9 mouse cellular contexts compared by ENCODE assay signal in genomic region chr6:39226610-39226955, GRCm38 (mm10). TPM values are rescaled to one million over a fixed set of nuclear protein-coding genes. Genes with fewer than 3 reads are reported as not detected.
A peak's percentile ranks its signal among the peaks of the same experiment; 100 is the strongest.
DNase-seq lines count a peak whose midpoint lies in the region; ATAC-seq and TF ChIP-seq lines count a peak whose summit lies in the region.
"Had no signal": no experiment of that assay in that cellular context is flagged by ENCODE, and none has a peak within 500 bp of the region (broad histone marks: within the 10 kb centered on the region; RNA-seq: fewer than 3 reads in every experiment).

No protein-coding gene starts in this region.

- no peak overlapping the region for H3K27ac ChIP-seq in heart, embryonic 12.5 days (ENCODE audit: poor library complexity, severe bottlenecking)
- no peak overlapping the region for H3K27ac ChIP-seq in neural tube, embryonic 12.5 days
- H3K27ac ChIP-seq in small intestine, adult 2 months (ENCODE audit: insufficient read depth, low read depth, low read length), result 0 out of 2 replicates have a peak overlapping the region, but pooled peaks have one; percentile 22

- intact Hi-C loops in heart, postnatal 10 days (cut with DNase I), result no loop called here

- no peak for ATAC-seq in heart, embryonic 12.5 days (ENCODE audit: insufficient number of reproducible peaks, low FRiP score)
- no peak for ATAC-seq in neural tube, embryonic 12.5 days (ENCODE audit: low FRiP score, low read depth)
- ATAC-seq in granulocyte monocyte progenitor cell, adult 5-6 weeks (replicated peaks; ENCODE audit: poor library complexity, severe bottlenecking), result peak; percentile 36; the same call in 1 of the 2 replicates

- TF ChIP-seq POLR2A in small intestine, adult 2 months (IDR thresholded peaks at IDR 0.05; ENCODE audit: low read depth, low read length), result no peak

- H3K36me3 ChIP-seq in heart, embryonic 12.5 days, result no peaks in the 10 kb centered on the region
- H3K36me3 ChIP-seq in neural tube, embryonic 12.5 days, result no peaks in the 10 kb centered on the region
- no peaks in the 10 kb centered on the region for H3K36me3 ChIP-seq in small intestine, adult 2 months (ENCODE audit: control insufficient read depth, insufficient read depth, low read length)

- no peaks in the 10 kb centered on the region for H3K9me3 ChIP-seq in heart, embryonic 12.5 days (replicated peaks)
- no peaks in the 10 kb centered on the region for H3K9me3 ChIP-seq in neural tube, embryonic 12.5 days

- H3K4me2 ChIP-seq in heart, embryonic 12.5 days, result peak overlapping the region; percentile 26; the same call in 1 of the 2 replicates
- peak overlapping the region; percentile 31 for H3K4me2 ChIP-seq in neural tube, embryonic 12.5 days (replicated peaks)

- no peaks in the 10 kb centered on the region for H3K4me1 ChIP-seq in heart, embryonic 12.5 days (replicated peaks)
- H3K4me1 ChIP-seq in neural tube, embryonic 12.5 days, result peaks cover 7% of the 10 kb centered on the region
- peaks cover 3% of the 10 kb centered on the region; the same call in 1 of the 2 replicates for H3K4me1 ChIP-seq in small intestine, adult 2 months (ENCODE audit: control insufficient read depth, insufficient read depth, insufficient read length, low read length)

- DNase-seq in heart, postnatal 10 days, result no peak
- no peak for DNase-seq in neural tube, embryonic 10.5 days (ENCODE audit: extremely low spot score, low spot score)
- DNase-seq in gastrocnemius, postnatal 4 days (ENCODE audit: low spot score in 2 of 2), result no peak
- DNase-seq in spleen, postnatal 10 days (ENCODE audit: low spot score in 2 of 2), result no peak
- DNase-seq: spleen, adult 18-20 months had no signal

- no peaks in the 10 kb centered on the region for H3K27me3 ChIP-seq in heart, embryonic 12.5 days (replicated peaks)
- H3K27me3 ChIP-seq in neural tube, embryonic 12.5 days (replicated peaks), result no peaks in the 10 kb centered on the region
- H3K27me3 ChIP-seq in small intestine, adult 2 months (ENCODE audit: control insufficient read depth, insufficient read depth, low read length), result no peaks in the 10 kb centered on the region

- no peak overlapping the region for H3K4me3 ChIP-seq in heart, embryonic 12.5 days
- no peak overlapping the region for H3K4me3 ChIP-seq in neural tube, embryonic 12.5 days
- no peak overlapping the region for H3K4me3 ChIP-seq in small intestine, adult 2 months (ENCODE audit: low read depth, low read length)

- 52% methylated on average over 9 of the region's 9 CpGs for WGBS in heart, embryonic 12.5 days
- 50% methylated on average over 9 of the region's 9 CpGs for WGBS in neural tube, embryonic 12.5 days
- WGBS in small intestine, adult 2 months, result 78% methylated on average over 9 of the region's 9 CpGs

- H3K9ac ChIP-seq in heart, embryonic 12.5 days, result no peak overlapping the region
- no peak overlapping the region for H3K9ac ChIP-seq in neural tube, embryonic 12.5 days

- TF ChIP-seq CTCF in small intestine, adult 2 months (IDR thresholded peaks at IDR 0.05; ENCODE audit: extremely low read depth, insufficient read length, insufficient replicate concordance, low read depth, low read length), result no peak

RNA-seq across cellular contexts. Expression of gene Kdm7a, which starts 20.0 kb away (rescaled TPM):
- 6.8 and 7.1 TPM in 2 replicates for polyA plus RNA-seq in heart, embryonic 12.5 days (2016; fragmentation: Nextera tagmentation; extraction: Ambion mirVana)
- 10 to 100 TPM; 17.6 to 21.0 TPM for total RNA-seq in heart, postnatal 10 days (2021)
- polyA plus RNA-seq in neural tube, embryonic 12.5 days (2016; fragmentation: Nextera tagmentation; extraction: Ambion mirVana), result 19.5 and 20.7 TPM in 2 replicates
- 8.2 and 12.2 TPM in 2 replicates for total RNA-seq in granulocyte monocyte progenitor cell, adult 5-6 weeks (2014; fragmentation: Nextera tagmentation)
- 9.9 and 11.0 TPM in 2 replicates for total RNA-seq in granulocyte monocyte progenitor cell, adult 5-6 weeks (2017)
- polyA plus RNA-seq in small intestine, adult 2 months (2012; rRNA removed), result 1.4 and 3.6 TPM in 2 replicates
- total RNA-seq in gastrocnemius, postnatal 4 days (2021), result 10 to 100 TPM; 13.4 to 14.6 TPM
